Mouse (Mus musculus): ENCODE data around the gene Evi5.
A peak's percentile ranks its signal among the peaks of the same experiment; 100 is the strongest.

The Evi5 gene

GRCm38 (mm10) chr5:107869701-107870100 is 5.2 kb downstream of the Evi5 start:
- no peak for DNase-seq

DNA sequence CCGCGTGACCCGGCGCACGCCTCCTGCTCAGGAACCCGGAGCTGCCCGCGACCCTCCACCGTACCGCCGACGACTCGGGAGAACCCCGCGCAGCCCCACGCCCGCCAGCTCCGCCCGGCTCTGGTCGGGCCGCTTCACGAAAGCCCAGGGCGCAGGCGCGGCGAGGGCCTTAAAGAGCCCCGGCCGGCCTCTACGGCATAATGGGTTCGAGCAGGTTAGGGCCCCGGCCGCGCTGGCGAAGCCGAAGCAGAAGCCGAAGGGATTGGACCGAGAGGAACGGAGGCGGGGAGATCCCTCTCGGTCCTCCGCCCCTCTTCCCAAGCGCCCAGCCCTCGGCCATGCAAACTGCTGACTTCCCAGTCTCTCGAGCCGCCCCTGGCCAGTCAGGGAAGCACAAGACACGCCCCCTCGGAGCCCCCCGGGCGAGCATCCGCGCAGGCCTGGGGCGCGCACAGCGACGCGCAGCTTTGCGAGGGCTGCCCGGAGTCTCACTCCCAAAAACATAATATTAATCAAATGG is 5.9 kb downstream of the Evi5 start:
- DNase-seq = peak; percentile 96

DNA sequence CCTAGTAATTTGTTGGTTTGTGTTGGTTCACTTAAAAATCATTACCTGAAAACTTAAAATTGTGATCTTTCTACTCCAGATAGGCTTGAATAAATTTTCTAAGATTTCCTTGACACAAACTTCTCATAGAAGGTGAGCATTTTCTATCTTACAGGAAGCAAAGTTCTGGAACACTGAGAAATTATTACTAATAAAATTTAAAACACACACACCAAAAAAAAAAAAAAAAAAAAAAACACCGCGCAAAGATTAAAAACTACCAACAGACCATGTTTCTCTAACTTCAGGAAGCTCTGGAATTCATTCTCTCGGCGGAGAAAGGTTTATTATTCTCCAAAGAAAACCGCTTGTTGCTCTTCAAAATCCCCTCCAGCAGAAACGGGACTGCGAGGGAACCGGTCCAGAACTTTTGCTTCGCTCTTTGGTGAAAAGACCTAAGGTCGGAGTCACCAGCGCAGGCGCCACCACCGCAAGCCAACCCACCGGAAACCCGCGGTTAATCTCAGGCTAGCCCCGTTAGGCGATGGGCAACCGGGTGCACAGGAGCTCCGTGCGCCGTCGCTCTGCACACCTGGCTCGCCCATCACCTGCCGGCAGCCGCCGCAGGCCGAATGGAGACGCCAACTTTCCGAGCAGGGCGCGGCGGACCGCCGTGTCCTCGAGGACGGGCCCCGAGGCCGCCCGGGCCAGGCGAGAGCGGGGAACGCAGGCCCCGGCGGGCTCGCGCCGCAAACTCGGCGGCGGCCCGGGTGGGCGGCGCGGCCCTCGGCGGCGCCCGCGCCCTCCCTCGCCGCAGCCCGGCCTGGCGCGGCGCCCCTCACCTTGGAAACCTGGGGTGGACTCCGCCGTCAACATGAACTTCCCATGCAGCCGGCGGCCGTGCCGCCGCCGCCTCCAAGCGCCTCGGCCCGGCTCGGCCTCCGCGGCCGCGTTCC is 6.7 kb downstream of the Evi5 start:
- DNase-seq = peak; percentile 78

- no peak for DNase-seq
These were observed 8.5 kb downstream of the Evi5 start for GRCm38 (mm10) chr5:107866127-107867126.

GRCm38 (mm10) chr5:107863971-107864370 is 10.9 kb downstream of the Evi5 start:
- no peak for DNase-seq

DNA sequence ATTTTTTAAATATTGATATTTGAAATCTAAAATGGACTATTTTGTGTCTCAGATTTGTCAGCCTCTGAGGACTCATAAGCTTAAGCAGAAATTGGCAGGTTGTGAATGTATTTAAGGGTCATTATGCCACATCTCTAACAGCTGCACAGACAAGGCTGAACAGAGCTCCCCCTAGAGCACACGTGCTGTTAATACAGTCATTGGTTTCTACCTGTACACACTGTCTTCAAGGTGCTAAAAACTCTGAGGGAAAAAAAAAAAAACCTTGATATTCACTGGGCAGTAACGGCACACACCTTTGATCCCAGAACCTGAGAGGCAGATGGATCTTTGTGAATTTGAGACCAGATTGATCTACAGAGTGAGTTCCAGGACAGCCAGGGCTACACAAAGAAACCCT is 15.9 kb downstream of the Evi5 start:
- no peak for DNase-seq

- no peak for DNase-seq
These were observed 19.4 kb downstream of the Evi5 start for GRCm38 (mm10) chr5:107855546-107855945.

GRCm38 (mm10) chr5:107854556-107854955 is 20.4 kb downstream of the Evi5 start:
- DNase-seq = no peak

DNA sequence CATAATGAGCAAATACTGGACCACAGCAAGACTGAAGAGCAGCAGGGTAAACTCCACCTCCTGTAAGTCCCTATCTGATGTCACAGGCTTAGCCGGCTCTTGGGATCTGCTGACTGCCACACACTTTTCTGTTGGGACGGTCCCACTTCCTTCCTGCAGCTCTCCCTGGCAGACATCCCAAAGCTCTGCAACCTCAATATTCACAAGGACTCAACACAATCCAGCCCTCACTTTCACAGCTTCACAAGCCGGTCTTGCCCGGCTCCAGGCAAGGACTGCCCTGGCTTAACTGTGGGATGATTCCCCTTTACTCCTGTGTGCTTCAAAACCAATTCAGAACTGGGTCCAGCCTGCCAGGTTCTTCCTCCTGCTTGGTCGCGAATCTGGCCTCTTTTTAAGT is 21.1 kb downstream of the Evi5 start:
- DNase-seq = peak; percentile 73

DNA sequence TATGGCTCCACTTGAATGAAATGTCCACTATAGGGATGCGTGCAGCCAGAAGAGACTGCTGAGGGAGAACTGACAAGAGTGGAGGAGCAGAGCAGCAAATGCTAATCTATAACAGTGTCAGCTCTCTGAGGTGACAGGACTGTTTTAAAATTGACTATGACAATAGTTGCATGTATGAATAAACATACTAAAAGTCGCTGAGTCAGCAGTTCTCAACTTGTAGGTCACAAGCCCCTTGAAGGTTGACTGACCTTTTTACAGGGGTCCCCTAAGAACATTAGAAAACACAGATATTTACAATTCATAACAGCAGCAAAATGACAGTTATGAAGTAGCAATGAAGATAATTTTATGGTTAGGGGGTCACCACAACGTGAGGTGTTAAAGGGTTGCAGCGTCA is 25.9 kb downstream of the Evi5 start:
- no peak for DNase-seq

- no peak for DNase-seq
These were observed 27.1 kb downstream of the Evi5 start for GRCm38 (mm10) chr5:107847817-107848216.

DNA sequence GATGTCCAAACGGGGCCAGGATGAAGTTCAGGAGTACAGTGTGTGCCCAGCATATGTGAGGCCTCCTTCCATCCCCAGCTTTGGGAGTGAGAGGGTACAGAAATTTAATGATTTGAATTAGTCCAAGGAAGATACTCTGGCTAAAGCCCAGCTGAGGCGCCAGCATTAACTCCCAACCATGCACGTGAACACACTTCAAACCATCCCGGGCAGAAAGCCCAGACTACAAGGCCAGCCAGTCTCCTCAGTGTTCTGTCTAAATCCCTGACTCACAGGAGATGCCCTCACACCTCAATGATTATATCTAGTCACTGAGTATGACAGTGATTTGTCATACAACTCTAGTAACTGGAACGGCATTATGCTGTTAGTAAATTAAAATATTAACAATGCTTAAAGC is 27.6 kb downstream of the Evi5 start:
- peak; percentile 16 for DNase-seq

DNA sequence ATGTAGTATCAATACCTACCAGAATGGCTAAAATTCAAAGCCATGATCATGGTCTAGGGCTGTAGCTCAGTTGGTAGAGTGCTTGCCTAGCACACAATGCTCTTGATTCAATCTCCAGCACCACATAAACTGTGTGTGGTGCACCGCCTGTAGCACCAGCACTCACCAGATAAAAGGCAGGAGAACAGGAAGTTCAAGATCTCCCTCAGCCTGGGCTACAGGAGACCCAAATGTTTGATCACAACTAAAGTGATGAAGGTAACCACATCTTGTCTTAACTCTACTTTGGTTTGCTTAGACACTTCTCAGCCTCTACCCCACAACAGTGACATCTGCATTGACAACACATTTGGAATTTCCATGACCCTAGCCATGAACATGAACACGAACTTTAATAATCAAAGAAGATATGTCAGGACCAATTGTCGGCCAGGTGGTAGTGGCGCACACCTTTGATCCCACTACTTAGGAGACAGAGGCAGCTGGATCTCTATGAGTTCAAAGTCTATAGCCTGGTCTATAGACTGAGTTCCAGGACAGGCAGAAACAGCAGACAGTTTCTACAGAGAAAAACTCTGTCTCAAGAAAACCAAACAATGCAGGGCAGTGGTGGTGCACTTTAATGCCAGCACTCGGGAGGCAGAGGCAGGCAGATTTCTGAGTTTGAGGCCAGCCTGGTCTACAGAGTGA is 34.2 kb downstream of the Evi5 start:
- DNase-seq = no peak

DNA sequence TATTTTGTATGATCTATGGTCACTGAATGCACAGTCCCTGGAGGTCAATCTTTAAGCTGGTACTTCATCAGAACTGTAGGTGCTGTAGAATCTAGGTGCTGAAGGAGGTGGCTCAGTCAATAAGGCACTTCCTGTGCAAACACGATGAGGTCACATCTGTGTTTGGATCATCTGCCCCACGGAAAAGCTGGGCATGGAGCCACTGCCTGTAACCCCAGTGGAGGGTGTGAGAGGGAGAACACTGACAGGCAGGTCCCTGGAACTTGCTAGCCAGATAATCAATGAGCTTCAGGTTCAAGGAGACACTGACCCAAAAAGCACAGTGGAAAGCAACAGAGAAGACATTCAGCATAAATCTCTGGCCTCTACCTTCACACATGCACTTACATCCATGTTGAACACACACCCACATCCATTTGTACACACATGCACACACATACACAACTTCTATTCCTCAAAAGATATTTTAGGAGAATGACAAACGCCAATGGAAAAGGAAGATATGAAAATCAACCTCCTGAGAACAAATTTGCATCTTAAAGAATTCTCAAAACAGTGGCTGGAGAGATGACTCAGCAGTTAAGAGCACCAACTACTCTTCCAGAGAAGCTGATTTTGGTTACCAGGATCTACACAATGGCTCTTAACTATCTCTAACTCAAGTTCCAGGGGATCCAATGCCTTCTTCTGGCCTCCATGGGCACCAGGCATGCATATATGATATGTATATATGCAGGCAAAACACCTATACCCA is 35.8 kb downstream of the Evi5 start:
- DNase-seq = peak; percentile 9

DNA sequence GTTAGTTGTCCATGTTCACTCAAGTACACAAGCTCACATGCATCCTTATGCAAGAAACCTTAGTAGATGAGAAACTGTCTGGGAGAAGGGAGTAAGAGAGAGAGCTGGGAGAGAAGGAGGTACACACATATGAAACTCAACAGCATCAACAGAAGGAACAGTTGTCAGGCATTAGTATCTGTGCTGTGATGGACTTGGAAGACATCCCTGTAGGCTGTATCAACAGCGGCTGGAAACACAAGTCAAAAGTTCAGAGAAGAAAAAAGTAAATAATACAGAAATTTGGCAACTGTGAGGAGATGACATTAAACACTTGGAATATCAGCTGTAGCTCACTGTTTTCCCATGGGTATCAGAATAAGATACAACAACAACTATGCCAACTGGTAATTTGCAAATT is 40.6 kb downstream of the Evi5 start:
- no peak for DNase-seq

DNA sequence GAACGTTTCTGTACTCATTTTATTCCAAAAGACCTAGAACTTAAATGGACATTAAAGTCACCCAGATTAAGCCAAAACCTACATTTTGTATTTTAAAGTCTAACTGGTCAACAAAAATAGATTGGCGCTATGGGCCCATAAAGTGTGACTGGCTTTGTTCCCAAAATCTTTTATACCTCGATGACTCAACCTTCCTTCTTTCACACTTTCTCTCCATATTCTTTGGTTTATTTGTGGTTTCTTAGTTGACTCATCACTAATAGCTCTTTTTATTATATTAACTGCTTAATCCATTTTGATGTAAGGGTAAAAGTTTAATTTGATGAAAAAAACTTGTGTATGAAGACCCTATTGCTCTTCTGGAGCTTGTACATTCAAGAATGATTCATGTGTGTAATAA is 43.6 kb downstream of the Evi5 start:
- DNase-seq = no peak

DNA sequence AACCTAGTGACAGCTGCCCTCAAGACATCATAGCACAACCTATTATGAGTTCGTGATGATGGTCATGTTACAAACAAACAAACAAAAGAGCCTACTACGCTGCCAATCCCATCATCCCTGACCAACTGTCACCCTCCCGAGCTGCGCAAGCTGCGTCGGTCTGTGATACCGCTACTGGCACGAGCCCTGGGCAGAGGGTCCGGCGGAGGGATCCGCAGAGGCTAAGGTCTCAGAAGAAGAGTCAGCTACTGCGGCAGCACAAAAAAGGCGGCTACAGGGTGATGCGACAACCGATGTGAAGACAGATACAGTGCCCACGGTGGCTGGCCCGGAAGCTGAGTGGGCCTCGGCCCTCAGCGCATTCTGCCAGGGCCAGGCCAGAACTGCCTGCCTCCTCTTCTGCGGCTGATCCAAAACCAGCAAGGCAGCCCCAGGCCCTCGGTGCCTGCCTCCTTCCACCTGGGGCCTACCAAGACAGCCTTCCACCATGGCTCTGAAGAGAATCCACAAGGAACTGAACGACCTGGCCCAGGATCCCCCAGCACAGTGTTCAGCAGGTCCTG is 44.8 kb downstream of the Evi5 start, which contains the start of gene Ube2d2b:
TSS of gene Ube2d2b (plus strand) at position 102 of the 563 bp plus-strand sequence.
- DNase-seq = no peak

DNA sequence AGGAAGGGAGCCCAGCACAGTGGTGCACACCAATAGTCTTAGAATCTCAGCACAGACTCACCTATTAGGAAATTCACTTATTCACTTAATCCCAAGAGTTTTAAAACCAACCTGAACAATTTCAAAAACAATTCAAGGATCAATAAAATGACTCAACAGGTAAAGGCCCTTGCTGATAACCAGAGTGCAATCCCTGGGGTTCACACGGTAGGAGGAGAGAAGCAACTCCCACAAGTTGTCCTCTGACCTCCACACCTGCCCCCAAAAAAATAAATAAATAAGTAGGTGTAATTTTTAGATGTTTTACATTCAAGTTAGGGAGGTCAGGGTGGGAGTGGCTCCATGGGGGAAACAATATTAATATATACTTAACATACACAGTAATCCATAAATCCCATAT is 52.4 kb downstream of the Evi5 start:
- DNase-seq = no peak

DNA sequence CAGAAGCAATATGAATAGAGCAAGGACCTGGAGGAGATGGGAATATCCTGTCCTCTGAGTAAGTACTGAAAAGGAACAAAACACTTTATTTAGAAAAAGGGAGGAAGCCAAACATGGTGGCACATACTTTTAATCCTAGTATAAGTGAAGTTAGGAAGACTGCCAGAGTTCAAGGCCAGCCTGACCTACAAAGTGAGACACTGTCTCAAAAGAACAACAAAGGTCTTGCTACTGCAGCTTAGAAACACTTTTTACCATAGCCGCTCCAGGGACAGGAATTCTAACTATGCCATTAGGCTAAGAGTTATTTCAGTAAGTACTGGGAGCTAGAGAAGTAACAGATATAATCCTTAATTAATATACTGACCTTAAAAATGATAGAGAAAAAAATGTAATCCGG is 60.3 kb downstream of the Evi5 start:
- DNase-seq = no peak

DNA sequence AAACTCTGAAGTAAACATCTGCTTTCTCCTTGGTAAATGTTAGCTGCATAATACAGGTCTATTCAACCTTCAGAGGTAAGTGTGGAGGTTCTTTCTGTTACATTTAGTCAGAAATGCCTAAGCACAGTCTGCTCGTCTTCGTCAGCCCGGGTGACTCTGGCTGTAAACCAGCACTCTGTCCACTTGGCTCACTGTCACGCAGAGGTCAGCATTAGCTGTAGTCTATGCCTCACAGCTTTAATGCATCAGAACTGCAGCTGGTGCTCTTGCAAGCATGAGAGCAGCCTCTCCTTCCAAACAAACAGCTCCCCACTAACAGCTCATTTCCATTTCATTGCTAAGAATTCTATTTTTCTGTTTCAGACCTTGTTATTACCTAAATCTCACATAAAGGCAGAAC is 67.4 kb downstream of the Evi5 start:
- DNase-seq = peak; percentile 76

DNA sequence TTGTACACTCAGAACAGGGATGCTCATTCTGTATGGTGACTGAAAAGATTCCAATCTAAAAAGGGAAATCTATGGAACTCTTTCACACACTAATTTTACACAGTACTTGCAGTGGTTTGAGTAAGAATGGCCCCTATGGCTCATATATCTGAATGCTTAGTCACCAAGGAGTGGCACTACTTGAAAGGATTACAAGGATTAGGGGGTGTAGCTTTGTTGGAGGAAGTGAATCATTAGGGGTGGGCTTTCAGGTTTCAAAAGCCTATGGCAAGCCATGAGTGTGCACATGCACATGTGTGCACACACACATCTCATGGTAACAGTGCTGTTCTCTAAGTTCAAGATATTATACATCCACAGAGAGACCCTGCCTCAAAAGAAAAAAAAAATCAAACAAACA is 72.3 kb downstream of the Evi5 start:
- DNase-seq = no peak

DNA sequence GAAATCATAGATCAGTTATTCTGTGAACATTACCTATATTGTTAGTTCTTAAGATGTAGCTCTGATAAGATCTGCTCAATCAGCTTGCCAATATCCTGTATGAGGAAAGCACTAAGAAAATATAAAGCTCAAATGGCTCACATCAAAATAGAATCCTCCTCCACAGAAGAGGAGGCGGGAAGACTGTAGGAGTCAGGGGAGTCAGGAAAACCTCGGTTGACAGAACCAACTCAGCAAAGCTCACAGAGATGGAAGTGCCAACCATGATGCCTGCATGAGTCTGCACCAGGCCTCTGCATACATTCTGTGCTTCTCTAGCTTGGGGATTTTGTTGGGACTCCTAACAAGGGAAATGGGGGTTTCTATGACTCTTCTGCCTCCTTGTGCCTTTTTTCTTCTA is 73.7 kb downstream of the Evi5 start:
- DNase-seq = no peak

All from kidney, postnatal 10 days (tissue).